Mouse (Mus musculus): ENCODE results near the gene Arl5c.
"Not testable (repeated sequence)": the region's sequence is repeated elsewhere in the genome, so short reads cannot be mapped to it uniquely, and the experiment has no call there.

Arl5c gene

GRCm38 (mm10) chr11:97959300-97959680, 36.7 kb downstream of the Arl5c start:
- peak; percentile 66 for DNase-seq (ENCODE audit: low read depth, low spot score)

GRCm38 (mm10) chr11:97958641-97959299, 37.2 kb downstream of the Arl5c start:
- peak; percentile 92 for DNase-seq (ENCODE audit: low read depth, low spot score)

- no peak for DNase-seq (ENCODE audit: low read depth, low spot score)
Observed at GRCm38 (mm10) chr11:97956905-97957560, 38.9 kb downstream of the Arl5c start.

GRCm38 (mm10) chr11:97955915-97956314, 40.1 kb downstream of the Arl5c start:
- DNase-seq (ENCODE audit: low read depth, low spot score): no peak

- no peak for DNase-seq (ENCODE audit: low read depth, low spot score)
Observed at GRCm38 (mm10) chr11:97955146-97955902, 40.7 kb downstream of the Arl5c start.

- DNase-seq (ENCODE audit: low read depth, low spot score): no peak
Observed at GRCm38 (mm10) chr11:97954469-97955141, 41.4 kb downstream of the Arl5c start.

- no peak for DNase-seq (ENCODE audit: low read depth, low spot score)
Observed at GRCm38 (mm10) chr11:97953939-97954275, 42.1 kb downstream of the Arl5c start.

GRCm38 (mm10) chr11:97953179-97953938, 42.6 kb downstream of the Arl5c start:
- DNase-seq (ENCODE audit: low read depth, low spot score): peak; percentile 50

GRCm38 (mm10) chr11:97952367-97953006, 43.5 kb downstream of the Arl5c start:
- DNase-seq (ENCODE audit: low read depth, low spot score): no peak

GRCm38 (mm10) chr11:97949703-97950475, 46.1 kb downstream of the Arl5c start:
- peak; percentile 91 for DNase-seq (ENCODE audit: low read depth, low spot score)

GRCm38 (mm10) chr11:97947426-97947825, 48.6 kb downstream of the Arl5c start:
- peak; percentile 89 for DNase-seq (ENCODE audit: low read depth, low spot score)

- not testable (repeated sequence) for DNase-seq (ENCODE audit: low read depth, low spot score)
Observed at GRCm38 (mm10) chr11:97945738-97946289, 50.2 kb downstream of the Arl5c start.

- no peak for DNase-seq (ENCODE audit: low read depth, low spot score)
Observed at GRCm38 (mm10) chr11:97945031-97945430, 51.0 kb downstream of the Arl5c start.

- peak; percentile 71 for DNase-seq (ENCODE audit: low read depth, low spot score)
Observed at GRCm38 (mm10) chr11:97943256-97943655, 52.7 kb downstream of the Arl5c start.

GRCm38 (mm10) chr11:97942420-97943111, 53.4 kb downstream of the Arl5c start:
- DNase-seq (ENCODE audit: low read depth, low spot score): no peak
